Mouse (Mus musculus) small intestine, adult 2 months (tissue): ENCODE results near the gene Ddrgk1.

Experiments
- CTCF ChIP-seq: fragments of 200-500 bp; IDR thresholded peaks from 2 replicates; pipeline ENCODE4 v1.5.1; 2012; ENCODE audit warnings: low read depth, mild to moderate bottlenecking, control low read depth, inconsistent platforms, low read length, moderate library complexity, mixed read lengths; ENCODE audit not compliant: insufficient replicate concordance, insufficient read length; ENCODE audit errors: extremely low read depth
- POLR2A ChIP-seq: fragments of 200-500 bp; IDR thresholded peaks from 2 replicates; pipeline ENCODE4 v1.6.1; 2012; ENCODE audit warnings: low read depth, mild to moderate bottlenecking, control low read depth, inconsistent platforms, low read length, moderate library complexity

DNA sequence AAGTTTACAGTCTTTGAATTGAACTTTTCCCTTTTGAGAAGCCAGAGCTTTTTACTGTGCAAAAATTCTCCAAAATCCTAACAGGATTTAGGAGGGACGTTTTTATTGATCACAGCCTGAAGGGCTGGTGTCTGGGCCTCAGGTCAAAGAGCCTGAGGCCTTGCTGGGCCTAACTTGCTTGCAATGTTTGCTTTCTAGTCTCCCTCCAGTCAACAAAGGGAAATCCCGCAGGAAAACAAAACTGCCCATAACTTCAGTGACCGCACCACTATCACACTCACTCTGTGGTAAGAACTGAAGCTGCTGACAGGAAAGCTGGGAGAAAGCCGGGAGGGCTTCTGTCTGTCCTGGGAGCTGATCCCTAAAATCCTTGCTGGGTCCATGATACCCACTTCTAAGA is 42.1 kb upstream of the Ddrgk1 start:
- TF ChIP-seq POLR2A (no peak), CTCF (no peak)
